ENCODE assay signal across 12 mouse cellular contexts in genomic region chr11:20987171-20987815, GRCm38 (mm10).
A peak's percentile ranks its signal among the peaks of the same experiment; 100 is the strongest.
DNase-seq lines count a peak whose midpoint lies in the region; ATAC-seq and TF ChIP-seq lines count a peak whose summit lies in the region.
"Had no signal": no experiment of that assay in that cellular context is flagged by ENCODE, and none has a peak within 500 bp of the region (broad histone marks: within the 10 kb centered on the region; RNA-seq: fewer than 3 reads in every experiment).

No protein-coding gene starts in this region.

- H3K9ac ChIP-seq in hindbrain, embryonic 16.5 days (ENCODE audit: low read depth, low read length), result no peak overlapping the region

- no peaks in the 10 kb centered on the region for H3K27me3 ChIP-seq in hindbrain, embryonic 16.5 days (replicated peaks; ENCODE audit: control insufficient read depth, insufficient read depth, low read length)

- 37% methylated on average over 5 of the region's 5 CpGs for WGBS in hindbrain, embryonic 16.5 days

- H3K9me3 ChIP-seq in hindbrain, embryonic 16.5 days (ENCODE audit: control insufficient read depth, low read length), result no peaks in the 10 kb centered on the region
- H3K9me3 ChIP-seq: heart, embryonic 10.5 days had no signal

- peaks cover 7% of the 10 kb centered on the region for H3K4me1 ChIP-seq in hindbrain, embryonic 16.5 days (ENCODE audit: control insufficient read depth, insufficient read depth, low read depth, low read length)

- H3K27ac ChIP-seq in layer of hippocampus, adult 2 months, result peak overlapping the region; percentile 95
- H3K27ac ChIP-seq in hindbrain, embryonic 16.5 days (ENCODE audit: low read depth, low read length), result peak overlapping the region; percentile 77
- H3K27ac ChIP-seq: heart, embryonic 10.5 days had no signal

- peak overlapping the region; percentile 34 for H3K4me2 ChIP-seq in hindbrain, embryonic 16.5 days (ENCODE audit: low read length)

- H3K36me3 ChIP-seq in hindbrain, embryonic 16.5 days (ENCODE audit: control insufficient read depth, insufficient read depth, low read length), result no peaks in the 10 kb centered on the region
- H3K36me3 ChIP-seq: heart, embryonic 10.5 days had no signal

- peak overlapping the region; percentile 42 for H3K4me3 ChIP-seq in layer of hippocampus, adult 2 months
- H3K4me3 ChIP-seq in hindbrain, embryonic 16.5 days (ENCODE audit: low read length), result no peak overlapping the region
- H3K4me3 ChIP-seq: heart, embryonic 10.5 days had no signal

- TF ChIP-seq CTCF in layer of hippocampus, adult 2 months (conservative IDR thresholded peaks at IDR 0.05), result no peak

- DNase-seq in layer of hippocampus, adult 2 months (ENCODE audit: low spot score in 2 of 2), result no peak
- no peak for DNase-seq in layer of hippocampus, adult 11-12 months (ENCODE audit: low spot score)
- DNase-seq in cerebellum, adult 11-12 months, result peak; percentile 44
- DNase-seq in cerebellum, postnatal 36 days, result peak; percentile 37 to 49
- no peak for DNase-seq in kidney, postnatal 10 days
- DNase-seq: adrenal gland, postnatal 10 days; kidney, postnatal 25 days; lung, adult 2 months had no signal

- peak; percentile 80 for ATAC-seq in hindbrain, embryonic 16.5 days
- no peak for ATAC-seq in granulocyte monocyte progenitor cell, adult 5-6 weeks (replicated peaks; ENCODE audit: poor library complexity, severe bottlenecking)
- ATAC-seq in erythroblast, adult 5-6 weeks (replicated peaks; ENCODE audit: low FRiP score, poor library complexity, severe bottlenecking), result no peak

Comparison
In these comparisons a context has a peak if more than half of its experiments do, and no peak if none do; other contexts are left out.
1. DNase-seq: peak in cerebellum, adult 11-12 months (single experiment) and cerebellum, postnatal 36 days (2 of 2); none in layer of hippocampus, adult 2 months (0 of 2), layer of hippocampus, adult 11-12 months (single experiment) and kidney, postnatal 10 days (single experiment).